Mouse (Mus musculus): Measurements from ENCODE around the gene Zbtb41. TPM values are rescaled to one million over a fixed set of nuclear protein-coding genes. Genes with fewer than 3 reads are reported as not detected.

Zbtb41 gene
- polyA plus RNA-seq (2015; fragmentation: Nextera tagmentation; extraction: Ambion mirVana), result 7.4 and 8.1 TPM in 2 replicates

DNA sequence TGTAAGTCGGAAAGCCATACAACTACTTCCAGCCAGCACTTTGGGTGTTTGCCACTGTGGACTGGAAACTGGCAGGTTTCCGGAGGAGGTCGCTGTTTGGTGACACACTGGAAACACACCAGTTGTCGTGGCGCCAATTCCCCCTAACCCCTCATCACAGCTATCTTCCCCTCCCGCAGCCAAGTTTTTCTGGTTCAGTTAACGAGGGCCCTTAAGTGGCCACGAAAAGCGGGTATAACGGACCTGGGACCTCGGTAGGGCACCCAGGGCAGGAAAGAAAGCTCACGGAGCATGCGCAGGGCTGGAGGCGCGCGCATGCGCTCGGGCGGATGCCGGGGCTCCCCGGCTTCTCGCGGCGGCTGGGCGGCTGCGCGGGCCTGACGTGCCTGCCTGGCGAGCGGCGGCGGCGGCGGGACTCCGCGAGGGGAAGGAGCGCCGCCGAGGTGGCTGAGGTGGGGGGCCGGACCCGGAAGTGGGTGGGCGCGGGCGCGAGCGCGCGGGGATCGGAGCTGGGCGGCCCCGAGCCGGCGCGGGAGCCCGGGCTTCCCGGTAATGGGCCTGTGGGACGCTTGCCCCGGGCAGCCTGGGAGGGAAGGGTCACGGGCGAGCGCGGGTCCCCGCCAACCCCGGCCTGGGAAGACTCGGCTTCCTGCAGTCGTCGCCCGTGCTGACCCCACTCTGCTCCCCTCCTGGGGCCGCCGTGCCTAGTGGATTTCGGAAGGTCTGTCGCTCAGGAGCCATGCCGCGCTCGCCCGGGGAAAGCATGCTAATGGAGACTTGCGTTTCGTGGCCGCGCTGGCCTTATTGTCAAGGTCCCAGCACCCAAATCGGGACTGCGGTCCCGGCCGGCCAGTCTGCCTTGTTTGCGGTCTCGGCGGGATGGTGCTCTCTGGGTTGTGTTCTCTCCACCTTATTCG is at the start of gene Zbtb41:
Gene Zbtb41 (plus strand): TSS at position 414 of the 917 bp plus-strand sequence.
- H3K9ac ChIP-seq (ENCODE audit: low read length), result peak within 1 kb of the TSS; percentile 94
- H3K4me2 ChIP-seq (ENCODE audit: low read depth, low read length), result peak within 1 kb of the TSS; percentile 58
- ATAC-seq (ENCODE audit: low read depth), result peak; percentile 97
- under 1% methylated on average over 78 of the region's 88 CpGs for WGBS
- H3K27ac ChIP-seq (ENCODE audit: low read length), result peak within 1 kb of the TSS; percentile 92
- no peaks in the 10 kb centered on the region for H3K9me3 ChIP-seq (ENCODE audit: control insufficient read depth, low read length)
- peaks cover 23% of the 10 kb centered on the region for H3K4me1 ChIP-seq (replicated peaks; ENCODE audit: control insufficient read depth, insufficient read depth, low read length)
- peak within 1 kb of the TSS; percentile 92 for H3K4me3 ChIP-seq (ENCODE audit: low read length)
- H3K36me3 ChIP-seq (ENCODE audit: control insufficient read depth, insufficient read depth, low read length), result no peaks in the 10 kb centered on the region
- H3K27me3 ChIP-seq (ENCODE audit: control insufficient read depth, insufficient read depth, low read depth, low read length), result no peaks in the 10 kb centered on the region

DNA sequence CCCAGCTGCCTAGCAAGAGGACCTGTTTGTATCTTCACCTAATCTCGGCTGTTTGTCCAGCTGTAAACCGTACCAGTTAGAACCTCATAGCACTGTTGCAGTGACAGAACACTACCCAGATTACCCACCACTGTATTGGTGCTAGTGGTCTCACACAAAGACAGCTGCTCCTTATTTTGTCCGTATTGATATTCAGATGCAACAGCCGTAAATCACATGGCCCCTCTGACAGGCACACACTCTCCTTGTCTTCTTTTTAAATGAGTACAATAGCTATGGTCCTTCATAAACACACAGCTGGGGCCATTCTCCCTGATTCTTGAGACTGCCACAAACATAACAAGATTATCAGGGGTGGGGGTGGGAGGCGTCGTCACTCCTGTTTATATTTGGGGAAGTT is 46.2 kb upstream of the Zbtb41 start:
- no peaks in the 10 kb centered on the region for H3K27me3 ChIP-seq (ENCODE audit: control insufficient read depth, insufficient read depth, low read depth, low read length)
- H3K36me3 ChIP-seq (ENCODE audit: control insufficient read depth, insufficient read depth, low read length), result no peaks in the 10 kb centered on the region
- no peaks in the 10 kb centered on the region for H3K9me3 ChIP-seq (ENCODE audit: control insufficient read depth, low read length)
- H3K9ac ChIP-seq (ENCODE audit: low read length), result no peak overlapping the region
- no peak overlapping the region for H3K4me2 ChIP-seq (ENCODE audit: low read depth, low read length)
- H3K27ac ChIP-seq (ENCODE audit: low read length), result no peak overlapping the region
- H3K4me3 ChIP-seq (ENCODE audit: low read length), result no peak overlapping the region
- no peaks in the 10 kb centered on the region for H3K4me1 ChIP-seq (replicated peaks; ENCODE audit: control insufficient read depth, insufficient read depth, low read length)
- WGBS, result 33% methylated on average over 6 of the region's 6 CpGs
- no peak for ATAC-seq (ENCODE audit: low read depth)

GRCm38 (mm10) chr1:139376638-139377286 is 45.3 kb upstream of the Zbtb41 start, which contains the start of gene Crb1:
Crb1 (minus strand) TSS chr1:139377100.
- no peak for ATAC-seq (ENCODE audit: low read depth)
- Histone ChIP-seq H3K36me3 (ENCODE audit: control insufficient read depth, insufficient read depth, low read length) (no peaks in the 10 kb centered on the region), H3K4me3 (ENCODE audit: low read length) (no peak within 1 kb of the TSS), H3K27me3 (ENCODE audit: control insufficient read depth, insufficient read depth, low read depth, low read length) (no peaks in the 10 kb centered on the region), H3K4me1 (replicated peaks; ENCODE audit: control insufficient read depth, insufficient read depth, low read length) (no peaks in the 10 kb centered on the region), H3K9ac (ENCODE audit: low read length) (no peak within 1 kb of the TSS), H3K9me3 (ENCODE audit: control insufficient read depth, low read length) (no peaks in the 10 kb centered on the region), H3K4me2 (ENCODE audit: low read depth, low read length) (no peak within 1 kb of the TSS), H3K27ac (ENCODE audit: low read length) (no peak within 1 kb of the TSS)
- 10% methylated on average over 5 of the region's 5 CpGs for WGBS

- Histone ChIP-seq H3K36me3 (ENCODE audit: control insufficient read depth, insufficient read depth, low read length) (no peaks in the 10 kb centered on the region), H3K4me1 (replicated peaks; ENCODE audit: control insufficient read depth, insufficient read depth, low read length) (no peaks in the 10 kb centered on the region), H3K9ac (ENCODE audit: low read length) (no peak overlapping the region), H3K27ac (ENCODE audit: low read length) (no peak overlapping the region), H3K4me2 (ENCODE audit: low read depth, low read length) (no peak overlapping the region), H3K9me3 (ENCODE audit: control insufficient read depth, low read length) (no peaks in the 10 kb centered on the region), H3K27me3 (ENCODE audit: control insufficient read depth, insufficient read depth, low read depth, low read length) (no peaks in the 10 kb centered on the region), H3K4me3 (ENCODE audit: low read length) (no peak overlapping the region)
- WGBS, result 17% methylated on average over 11 of the region's 11 CpGs
- ATAC-seq (ENCODE audit: low read depth), result peak; percentile 52; the same call in 1 of the 2 replicates
Measured at GRCm38 (mm10) chr1:139378861-139379620, 43.0 kb upstream of the Zbtb41 start.

DNA sequence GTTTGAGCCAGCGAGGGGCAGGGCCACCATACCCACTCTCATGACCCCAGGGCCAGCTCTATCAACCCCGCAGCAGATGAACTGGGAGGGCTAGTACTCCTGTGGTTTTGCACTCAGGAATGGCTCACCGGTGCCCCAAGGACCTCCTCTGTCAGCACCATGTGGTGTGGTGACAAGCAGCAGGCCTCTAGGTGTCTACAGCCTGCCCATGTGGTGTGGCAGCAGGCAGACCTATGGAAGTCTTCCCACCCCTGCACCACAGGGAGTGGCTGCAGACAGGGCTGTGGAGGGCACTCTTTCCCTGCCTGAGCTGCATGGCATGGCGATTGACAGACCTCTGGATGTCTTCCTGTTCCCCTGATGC is 42.5 kb upstream of the Zbtb41 start:
- Histone ChIP-seq H3K36me3 (ENCODE audit: control insufficient read depth, insufficient read depth, low read length) (no peaks in the 10 kb centered on the region), H3K27me3 (ENCODE audit: control insufficient read depth, insufficient read depth, low read depth, low read length) (no peaks in the 10 kb centered on the region), H3K4me1 (replicated peaks; ENCODE audit: control insufficient read depth, insufficient read depth, low read length) (no peaks in the 10 kb centered on the region), H3K4me2 (ENCODE audit: low read depth, low read length) (no peak overlapping the region), H3K4me3 (ENCODE audit: low read length) (no peak overlapping the region), H3K27ac (ENCODE audit: low read length) (no peak overlapping the region), H3K9me3 (ENCODE audit: control insufficient read depth, low read length) (no peaks in the 10 kb centered on the region), H3K9ac (ENCODE audit: low read length) (no peak overlapping the region)
- WGBS, result 22% methylated on average over 4 of the region's 4 CpGs
- no peak for ATAC-seq (ENCODE audit: low read depth)

DNA sequence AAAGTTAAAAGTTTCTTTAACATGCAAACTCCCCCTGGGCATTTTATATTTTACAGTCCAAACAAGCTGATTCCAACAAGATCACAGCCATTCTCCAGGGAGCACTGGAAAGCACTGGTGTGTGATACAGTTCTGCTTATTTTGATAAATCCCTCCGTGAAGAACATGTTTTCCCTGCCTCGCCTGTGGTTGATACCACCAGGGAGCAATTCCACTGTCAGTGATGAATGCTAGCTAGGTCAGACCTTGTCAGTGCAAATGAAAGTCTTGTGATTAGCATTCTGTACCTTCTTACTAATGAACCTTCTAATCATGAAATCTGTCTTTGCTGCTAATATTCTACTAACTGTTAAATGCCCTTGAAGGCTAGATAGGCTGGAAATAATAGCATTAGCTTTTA is 30.3 kb upstream of the Zbtb41 start:
- Histone ChIP-seq H3K4me3 (ENCODE audit: low read length) (no peak overlapping the region), H3K27ac (ENCODE audit: low read length) (no peak overlapping the region), H3K9me3 (ENCODE audit: control insufficient read depth, low read length) (no peaks in the 10 kb centered on the region), H3K27me3 (ENCODE audit: control insufficient read depth, insufficient read depth, low read depth, low read length) (no peaks in the 10 kb centered on the region), H3K9ac (ENCODE audit: low read length) (no peak overlapping the region), H3K4me2 (ENCODE audit: low read depth, low read length) (no peak overlapping the region), H3K36me3 (ENCODE audit: control insufficient read depth, insufficient read depth, low read length) (no peaks in the 10 kb centered on the region), H3K4me1 (replicated peaks; ENCODE audit: control insufficient read depth, insufficient read depth, low read length) (no peaks in the 10 kb centered on the region)
- 35% methylated on average over 2 of the region's 2 CpGs for WGBS
- no peak for ATAC-seq (ENCODE audit: low read depth)

DNA sequence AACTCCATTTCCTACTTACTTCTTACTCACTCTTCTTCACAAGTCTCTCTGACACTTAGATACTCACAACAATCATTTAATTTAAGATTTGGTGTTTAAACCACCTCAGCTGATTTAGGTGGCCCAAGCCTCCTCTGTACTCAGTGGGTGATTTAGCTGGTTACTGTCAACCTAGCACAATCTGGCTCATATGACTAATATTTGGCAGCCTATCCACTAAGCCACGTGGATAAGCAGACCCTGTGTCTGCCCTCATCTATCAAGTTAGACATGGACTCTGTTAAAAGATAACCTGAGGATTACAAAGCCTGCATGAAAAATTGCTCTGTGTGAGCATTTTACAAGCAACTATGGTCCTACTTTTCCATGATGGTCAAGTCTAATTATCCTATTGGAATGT is 25.5 kb upstream of the Zbtb41 start:
- Histone ChIP-seq H3K36me3 (ENCODE audit: control insufficient read depth, insufficient read depth, low read length) (no peaks in the 10 kb centered on the region), H3K27me3 (ENCODE audit: control insufficient read depth, insufficient read depth, low read depth, low read length) (no peaks in the 10 kb centered on the region), H3K27ac (ENCODE audit: low read length) (no peak overlapping the region), H3K4me3 (ENCODE audit: low read length) (no peak overlapping the region), H3K9me3 (ENCODE audit: control insufficient read depth, low read length) (no peaks in the 10 kb centered on the region), H3K4me2 (ENCODE audit: low read depth, low read length) (no peak overlapping the region), H3K9ac (ENCODE audit: low read length) (no peak overlapping the region), H3K4me1 (replicated peaks; ENCODE audit: control insufficient read depth, insufficient read depth, low read length) (no peaks in the 10 kb centered on the region)
- ATAC-seq (ENCODE audit: low read depth), result no peak
- 10% methylated on average over 1 of the region's 1 CpGs for WGBS

DNA sequence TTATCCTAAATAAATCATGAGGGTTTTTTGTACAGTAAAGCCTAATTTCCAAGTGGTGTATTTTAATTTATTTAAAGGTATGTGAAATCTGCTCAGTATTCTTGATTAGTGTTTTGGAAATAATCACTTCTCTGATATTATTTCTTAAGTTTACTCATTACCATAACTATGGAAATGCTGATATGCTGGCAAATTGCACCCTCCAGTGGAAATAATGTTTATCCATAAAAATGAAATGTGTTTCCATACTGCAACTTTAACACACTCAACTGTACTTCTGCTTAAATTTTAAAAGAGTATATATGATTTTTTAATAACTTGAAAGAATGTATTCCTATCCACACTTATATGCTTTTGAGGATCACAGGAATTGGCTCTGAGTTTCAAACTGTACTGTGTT is 16.3 kb upstream of the Zbtb41 start:
- Histone ChIP-seq H3K4me1 (replicated peaks; ENCODE audit: control insufficient read depth, insufficient read depth, low read length) (no peaks in the 10 kb centered on the region), H3K9me3 (ENCODE audit: control insufficient read depth, low read length) (no peaks in the 10 kb centered on the region), H3K9ac (ENCODE audit: low read length) (no peak overlapping the region), H3K36me3 (ENCODE audit: control insufficient read depth, insufficient read depth, low read length) (no peaks in the 10 kb centered on the region), H3K27ac (ENCODE audit: low read length) (no peak overlapping the region), H3K4me3 (ENCODE audit: low read length) (no peak overlapping the region), H3K27me3 (ENCODE audit: control insufficient read depth, insufficient read depth, low read depth, low read length) (no peaks in the 10 kb centered on the region), H3K4me2 (ENCODE audit: low read depth, low read length) (no peak overlapping the region)
- no peak for ATAC-seq (ENCODE audit: low read depth)

- Histone ChIP-seq H3K4me1 (replicated peaks; ENCODE audit: control insufficient read depth, insufficient read depth, low read length) (no peaks in the 10 kb centered on the region), H3K9ac (ENCODE audit: low read length) (no peak overlapping the region), H3K4me2 (ENCODE audit: low read depth, low read length) (no peak overlapping the region), H3K4me3 (ENCODE audit: low read length) (no peak overlapping the region), H3K27ac (ENCODE audit: low read length) (no peak overlapping the region), H3K9me3 (ENCODE audit: control insufficient read depth, low read length) (no peaks in the 10 kb centered on the region), H3K36me3 (ENCODE audit: control insufficient read depth, insufficient read depth, low read length) (no peaks in the 10 kb centered on the region), H3K27me3 (ENCODE audit: control insufficient read depth, insufficient read depth, low read depth, low read length) (no peaks in the 10 kb centered on the region)
- 56% methylated on average over 5 of the region's 5 CpGs for whole genome bisulfite sequencing
- ATAC-seq (ENCODE audit: low read depth), result no peak
Measured at GRCm38 (mm10) chr1:139407701-139408100, 14.4 kb upstream of the Zbtb41 start.

Measured in lung, embryonic 16.5 days (tissue).